Mouse (Mus musculus) bone marrow macrophage, adult 2 months (primary cell): ENCODE results near the gene Chadl.

Experiments used
- CTCF ChIP-seq: IDR thresholded peaks from 2 replicates; pipeline ENCODE4 v1.5.1; 2012; ENCODE audit warnings: low read depth, mild to moderate bottlenecking, low read length, moderate library complexity
- POLR2A ChIP-seq: IDR thresholded peaks from 2 replicates; pipeline ENCODE4 v1.6.1; 2012; ENCODE audit warnings: mild to moderate bottlenecking, low read depth, low read length, borderline replicate concordance

DNA sequence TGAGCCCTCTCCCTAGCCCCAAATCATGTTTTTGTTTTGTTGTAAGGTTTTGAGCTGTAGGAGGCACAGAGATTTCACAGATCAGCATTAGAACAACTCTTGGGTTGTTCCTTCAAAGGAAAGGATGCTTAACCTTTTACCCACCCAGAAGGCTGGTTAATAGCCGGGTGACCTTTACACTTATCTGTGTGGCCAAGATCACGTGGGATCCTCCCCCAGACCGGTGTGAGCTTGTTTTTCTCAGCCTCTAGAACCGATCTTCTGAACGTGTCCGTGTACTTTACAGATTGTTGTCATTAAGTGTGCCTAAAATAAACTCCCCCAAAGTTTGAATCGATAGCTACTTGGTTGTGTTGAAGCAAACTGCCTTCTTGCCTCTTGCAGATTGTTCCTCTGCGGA, 3.5 kb upstream of the Chadl start:
- no peak for TF ChIP-seq POLR2A
- no peak for TF ChIP-seq CTCF
